Mouse (Mus musculus) MEL (cell line): Measurements from ENCODE around the gene Pcp4. TPM values are rescaled to one million over a fixed set of nuclear protein-coding genes. Genes with fewer than 3 reads are reported as not detected.

Source experiments
- DNase-seq: peaks from one replicate; pipeline ENCODE4 v3.0.0; 2011; ENCODE audit warnings: low read depth, low spot score
- H3K27ac ChIP-seq: 2 replicates; pipeline ENCODE4 v1.5.1; 2012; ENCODE audit warnings: low read depth, mild to moderate bottlenecking, control low read depth, low read length, moderate library complexity; ENCODE audit not compliant: control insufficient read depth
- H3K27me3 ChIP-seq, 2 experiments: fragments of 150-350 bp in 1 of 2; sonication (generic) in 1 of 2; 2 replicates each; pipeline ENCODE4 v1.6.1; 2012; ENCODE audit warnings: low read length in 2 of 2, mild to moderate bottlenecking in 2 of 2, improper control_type of control experiment in 1 of 2, moderate library complexity in 1 of 2; ENCODE audit not compliant: insufficient read depth in 2 of 2, control insufficient read depth in 1 of 2
- H3K36me3 ChIP-seq, 2 experiments: 2 replicates each; pipeline ENCODE4 v1.6.1; 2012 to 2014; ENCODE audit warnings: low read length in 2 of 2, improper control_type of control experiment in 1 of 2, inconsistent platforms in 1 of 2, mild to moderate bottlenecking in 1 of 2; ENCODE audit not compliant: insufficient read depth in 2 of 2, control insufficient read depth in 1 of 2
- H3K4me1 ChIP-seq, 2 experiments: fragments of 150-350 bp in 1 of 2; sonication (generic) in 1 of 2; 2 replicates each; pipeline ENCODE4 v1.6.1; 2012; ENCODE audit warnings: low read length in 2 of 2, improper control_type of control experiment in 1 of 2, mild to moderate bottlenecking in 1 of 2; ENCODE audit not compliant: insufficient read depth in 2 of 2, control insufficient read depth in 1 of 2
- H3K4me3 ChIP-seq, 2 experiments: fragments of 150-350 bp in 1 of 2; sonication (generic) in 1 of 2; 2 replicates each; pipeline ENCODE4 v1.5.1; 2012; ENCODE audit warnings: low read depth in 2 of 2, low read length in 2 of 2, mild to moderate bottlenecking in 2 of 2, moderate library complexity in 2 of 2, control low read depth in 1 of 2, improper control_type of control experiment in 1 of 2; ENCODE audit not compliant: control insufficient read depth in 1 of 2, insufficient read depth in 1 of 2
- H3K79me2 ChIP-seq: 2 replicates; pipeline ENCODE4 v1.6.1; 2012; ENCODE audit warnings: mild to moderate bottlenecking, low read length, moderate library complexity; ENCODE audit not compliant: control insufficient read depth, poor library complexity, insufficient read depth
- H3K9ac ChIP-seq: 2 replicates; pipeline ENCODE4 v1.6.1; 2012; ENCODE audit warnings: low read depth, mild to moderate bottlenecking, control low read depth, low read length, moderate library complexity; ENCODE audit not compliant: control insufficient read depth, poor library complexity, severe bottlenecking
- H3K9me3 ChIP-seq: fragments of 150-350 bp; sonication (generic); replicated peaks from 2 replicates; pipeline ENCODE4 v1.6.1; 2012; ENCODE audit warnings: mild to moderate bottlenecking, low read length, improper control_type of control experiment, moderate library complexity; ENCODE audit not compliant: insufficient read depth
- CHD1 ChIP-seq: IDR thresholded peaks from 2 replicates; pipeline ENCODE4 v1.6.1; 2012; ENCODE audit warnings: low read depth, mild to moderate bottlenecking, inconsistent platforms, low read length, improper control_type of control experiment
- ELF1 ChIP-seq: IDR thresholded peaks from 2 replicates; pipeline ENCODE4 v1.6.1; 2014; ENCODE audit warnings: low read depth, mild to moderate bottlenecking, inconsistent platforms, low read length, improper control_type of control experiment, moderate library complexity
- ETS1 ChIP-seq: IDR thresholded peaks from 2 replicates; pipeline ENCODE4 v1.6.1; 2012; ENCODE audit warnings: low read depth, mild to moderate bottlenecking, inconsistent platforms, low read length, improper control_type of control experiment, moderate library complexity
- GABPA ChIP-seq: IDR thresholded peaks from 2 replicates; pipeline ENCODE4 v1.6.1; 2012; ENCODE audit warnings: low read depth, mild to moderate bottlenecking, inconsistent platforms, low read length, improper control_type of control experiment, moderate library complexity
- JUND ChIP-seq: IDR thresholded peaks from 2 replicates; pipeline ENCODE4 v1.6.1; 2011; ENCODE audit warnings: low read depth, mild to moderate bottlenecking, improper control_type of control experiment, low read length
- KAT2A ChIP-seq: conservative IDR thresholded peaks from 2 replicates; pipeline ENCODE4 v1.6.1; 2012; ENCODE audit warnings: low read depth, low read length, improper control_type of control experiment, inconsistent platforms
- MAX ChIP-seq: IDR thresholded peaks from 2 replicates; pipeline ENCODE4 v1.6.1; 2011; ENCODE audit warnings: low read length, improper control_type of control experiment
- MYB ChIP-seq: IDR thresholded peaks from 2 replicates; pipeline ENCODE4 v1.6.1; 2011; ENCODE audit warnings: mild to moderate bottlenecking, low read depth, low read length, improper control_type of control experiment
- NELFE ChIP-seq: IDR thresholded peaks from 2 replicates; pipeline ENCODE4 v1.6.1; 2011; ENCODE audit warnings: low read depth, low read length, improper control_type of control experiment
- NRF1 ChIP-seq: IDR thresholded peaks from 2 replicates; pipeline ENCODE4 v1.6.1; 2014; ENCODE audit warnings: low read depth, mild to moderate bottlenecking, inconsistent platforms, low read length, improper control_type of control experiment, moderate library complexity; ENCODE audit not compliant: poor library complexity, insufficient read depth, severe bottlenecking
- POLR2A ChIP-seq, 2 experiments: IDR thresholded peaks; 2 replicates each; pipeline ENCODE4 v1.6.1; 2011 to 2012; ENCODE audit warnings: low read length in 2 of 2, mild to moderate bottlenecking in 2 of 2, control low read depth in 1 of 2, improper control_type of control experiment in 1 of 2, low read depth in 1 of 2, moderate library complexity in 1 of 2; ENCODE audit not compliant: control insufficient read depth in 1 of 2, insufficient read depth in 1 of 2, poor library complexity in 1 of 2
- POLR2AphosphoS5 ChIP-seq: IDR thresholded peaks from 2 replicates; pipeline ENCODE4 v1.6.1; 2012; ENCODE audit warnings: low read depth, borderline replicate concordance, mild to moderate bottlenecking, inconsistent platforms, low read length, moderate library complexity, mixed read lengths
- RAD21 ChIP-seq: IDR thresholded peaks from 2 replicates; pipeline ENCODE4 v1.6.1; 2011; ENCODE audit warnings: mild to moderate bottlenecking, low read depth, low read length, improper control_type of control experiment
- RCOR1 ChIP-seq: IDR thresholded peaks from 2 replicates; pipeline ENCODE4 v1.6.1; 2012; ENCODE audit warnings: low read depth, mild to moderate bottlenecking, inconsistent platforms, low read length, improper control_type of control experiment
- SMC3 ChIP-seq: IDR thresholded peaks from 2 replicates; pipeline ENCODE4 v1.6.1; 2011; ENCODE audit warnings: low read depth, low read length, improper control_type of control experiment
- TBP ChIP-seq: IDR thresholded peaks from 2 replicates; pipeline ENCODE4 v1.8.0; 2011; ENCODE audit warnings: low read depth, low read length, improper control_type of control experiment
- TCF12 ChIP-seq: IDR thresholded peaks from 2 replicates; pipeline ENCODE4 v1.6.1; 2014; ENCODE audit warnings: low read depth, mild to moderate bottlenecking, inconsistent platforms, low read length, improper control_type of control experiment, moderate library complexity
- USF1 ChIP-seq: IDR thresholded peaks from 2 replicates; pipeline ENCODE4 v1.6.1; 2014; ENCODE audit warnings: low read depth, mild to moderate bottlenecking, inconsistent platforms, low read length, improper control_type of control experiment, moderate library complexity
- USF2 ChIP-seq, 2 experiments: IDR thresholded peaks; 2 replicates each; pipeline ENCODE4 v1.6.1; 2011 to 2012; ENCODE audit warnings: improper control_type of control experiment in 2 of 2, low read length in 2 of 2, borderline replicate concordance in 1 of 2, inconsistent platforms in 1 of 2, low read depth in 1 of 2, mild to moderate bottlenecking in 1 of 2; ENCODE audit not compliant: insufficient read depth in 1 of 2
- ZC3H11A ChIP-seq: IDR thresholded peaks from 2 replicates; pipeline ENCODE4 v1.6.1; 2012; ENCODE audit warnings: low read depth, mild to moderate bottlenecking, inconsistent platforms, low read length, improper control_type of control experiment
- ZMIZ1 ChIP-seq: IDR thresholded peaks from 2 replicates; pipeline ENCODE4 v1.6.1; 2012; ENCODE audit warnings: low read depth, mild to moderate bottlenecking, inconsistent platforms, low read length, improper control_type of control experiment, moderate library complexity
- polyA plus RNA-seq, 2 experiments: library from polyadenylated mRNA; stranded (reverse) in 1 of 2; unstranded in 1 of 2; fragments of >175 nt in 1 of 2; fragments of >200 nt in 1 of 2; gene quantifications; 2 replicates each; pipeline versions ENCODE4 v1.2.1 to v1.2.4; 2012; ENCODE audit warnings: low replicate concordance in 2 of 2, low read depth in 1 of 2; ENCODE audit not compliant: insufficient read length in 2 of 2, insufficient read depth in 1 of 2, missing spikeins in 1 of 2
- total RNA-seq: library from RNA; depleted of rRNA; stranded (reverse); fragments of 300-350 nt; gene quantifications from 2 replicates; pipeline ENCODE4 v1.2.3, GENCODE M21; 2012

Pcp4 gene
- total and polyA plus RNA-seq, 3 experiments: not detected

GRCm38 (mm10) chr16:96498951-96499350 is 31.5 kb downstream of the Pcp4 start:
- Histone ChIP-seq H3K4me3 (no peak overlapping the region), H3K27ac (no peak overlapping the region), H3K36me3 (no peaks in the 10 kb centered on the region), H3K9ac (no peak overlapping the region), H3K27me3 (no peaks in the 10 kb centered on the region), H3K79me2 (no peaks in the 10 kb centered on the region), H3K4me1 (no peaks in the 10 kb centered on the region), H3K9me3 (no peaks in the 10 kb centered on the region)
- TF ChIP-seq POLR2AphosphoS5: no peak
- no peak for TF ChIP-seq POLR2A (IDR thresholded peaks at IDR 0.05; ENCODE audit: control insufficient read depth in 1 of 2, insufficient read depth in 1 of 2, low read depth in 1 of 2, low read length in 2 of 2, poor library complexity in 1 of 2)
- no peak for TF ChIP-seq TBP
- no peak for TF ChIP-seq JUND
- DNase-seq: no peak

GRCm38 (mm10) chr16:96501241-96501640 is 33.8 kb downstream of the Pcp4 start:
- DNase-seq: no peak
- Histone ChIP-seq H3K9me3 (no peaks in the 10 kb centered on the region), H3K4me3 (no peak overlapping the region), H3K27me3 (no peaks in the 10 kb centered on the region), H3K79me2 (no peaks in the 10 kb centered on the region), H3K27ac (no peak overlapping the region), H3K36me3 (no peaks in the 10 kb centered on the region), H3K9ac (no peak overlapping the region), H3K4me1 (no peaks in the 10 kb centered on the region)
- TF ChIP-seq TCF12 (no peak), USF1 (no peak), GABPA (no peak), SMC3 (no peak), USF2 (IDR thresholded peaks at IDR 0.05; ENCODE audit: borderline replicate concordance in 1 of 2, insufficient read depth in 1 of 2, low read depth in 1 of 2, low read length in 2 of 2) (no peak), MYB (no peak), ZC3H11A (no peak), CHD1 (no peak), ZMIZ1 (no peak), KAT2A (no peak), RCOR1 (no peak), ETS1 (no peak), NELFE (no peak), RAD21 (no peak), NRF1 (no peak), TBP (no peak), POLR2A (IDR thresholded peaks at IDR 0.05; ENCODE audit: control insufficient read depth in 1 of 2, insufficient read depth in 1 of 2, low read depth in 1 of 2, low read length in 2 of 2, poor library complexity in 1 of 2) (no peak), MAX (no peak), ELF1 (no peak)
